Mouse (Mus musculus) kidney, adult 2 months (tissue): ENCODE measurements at regions not wholly inside any gene's neighbourhood (a gene's known extent, or its start where the extent isn't known, plus 50 kb on each side); places are given as distances from the start of the nearest gene placed in this dataset.

Experiments used
- DNase-seq: peaks from one replicate; pipeline ENCODE4 v3.0.0; 2021
- H3K27ac ChIP-seq: fragments of 200-500 bp; 2 replicates; pipeline ENCODE4 v1.5.1; 2012; ENCODE audit warnings: low read depth, low read length, control low read depth, inconsistent platforms; ENCODE audit not compliant: insufficient read depth
- H3K27me3 ChIP-seq: fragments of 200-500 bp; replicated peaks from 2 replicates; pipeline ENCODE4 v1.6.1; 2012; ENCODE audit warnings: mild to moderate bottlenecking, moderate library complexity, low read length, inconsistent platforms; ENCODE audit not compliant: control insufficient read depth, insufficient read depth
- H3K36me3 ChIP-seq: fragments of 200-500 bp; 2 replicates; pipeline ENCODE4 v1.6.1; 2012; ENCODE audit warnings: mild to moderate bottlenecking, moderate library complexity, low read length, inconsistent platforms; ENCODE audit not compliant: control insufficient read depth, insufficient read depth
- H3K4me1 ChIP-seq: fragments of 200-500 bp; 2 replicates; pipeline ENCODE4 v1.6.1; 2011; ENCODE audit warnings: low read length; ENCODE audit not compliant: control insufficient read depth, insufficient read depth
- H3K4me3 ChIP-seq: fragments of 200-500 bp; 2 replicates; pipeline ENCODE4 v1.5.1; 2011; ENCODE audit warnings: mild to moderate bottlenecking, low read depth, low read length, control low read depth; ENCODE audit not compliant: insufficient read depth
- CTCF ChIP-seq: fragments of 200-500 bp; conservative IDR thresholded peaks from 2 replicates; pipeline ENCODE4 v1.5.1; 2011; ENCODE audit warnings: low read depth, mild to moderate bottlenecking, control low read depth, low read length, moderate library complexity, mixed read lengths; ENCODE audit not compliant: insufficient read depth, insufficient read length
- POLR2A ChIP-seq: fragments of 200-500 bp; IDR thresholded peaks from one replicate; pipeline ENCODE4 v1.6.1; 2011; ENCODE audit warnings: low read depth, low read length, control low read depth
- WGBS: fragments of 180-500 bp; shearing (Covaris S2); methylation state at CpG from one replicate; pipeline ENCODE4 v1.1.7; 2018; 5-methylcytosine and 5-hydroxymethylcytosine counted together

DNA sequence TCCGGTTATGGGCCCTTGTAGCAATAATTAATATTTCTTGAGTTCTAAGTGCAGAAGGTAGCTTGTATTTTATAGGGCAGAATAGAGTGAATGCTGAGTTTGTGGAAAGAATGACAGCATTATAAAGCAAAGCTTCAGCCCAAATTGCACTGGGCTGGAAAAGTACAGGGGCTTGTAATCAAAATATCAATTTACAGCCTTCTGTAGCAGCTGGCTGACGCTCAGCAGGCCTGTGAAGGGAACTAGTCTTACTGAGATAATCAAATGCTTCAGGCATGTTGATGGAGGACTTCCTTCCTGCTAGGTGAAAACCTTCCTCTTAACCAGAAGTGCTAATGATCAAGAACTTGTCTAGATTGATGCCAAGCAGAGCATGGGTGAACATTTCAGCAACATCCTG, 257.9 kb upstream of the Sdr16c6 start:
- Histone ChIP-seq H3K36me3 (no peaks in the 10 kb centered on the region), H3K27ac (no peak overlapping the region), H3K4me3 (no peak overlapping the region), H3K4me1 (no peaks in the 10 kb centered on the region), H3K27me3 (no peaks in the 10 kb centered on the region)
- TF ChIP-seq CTCF (no peak), POLR2A (no peak)
- WGBS: 40% methylated on average over 2 of the region's 2 CpGs
- DNase-seq: no peak

DNA sequence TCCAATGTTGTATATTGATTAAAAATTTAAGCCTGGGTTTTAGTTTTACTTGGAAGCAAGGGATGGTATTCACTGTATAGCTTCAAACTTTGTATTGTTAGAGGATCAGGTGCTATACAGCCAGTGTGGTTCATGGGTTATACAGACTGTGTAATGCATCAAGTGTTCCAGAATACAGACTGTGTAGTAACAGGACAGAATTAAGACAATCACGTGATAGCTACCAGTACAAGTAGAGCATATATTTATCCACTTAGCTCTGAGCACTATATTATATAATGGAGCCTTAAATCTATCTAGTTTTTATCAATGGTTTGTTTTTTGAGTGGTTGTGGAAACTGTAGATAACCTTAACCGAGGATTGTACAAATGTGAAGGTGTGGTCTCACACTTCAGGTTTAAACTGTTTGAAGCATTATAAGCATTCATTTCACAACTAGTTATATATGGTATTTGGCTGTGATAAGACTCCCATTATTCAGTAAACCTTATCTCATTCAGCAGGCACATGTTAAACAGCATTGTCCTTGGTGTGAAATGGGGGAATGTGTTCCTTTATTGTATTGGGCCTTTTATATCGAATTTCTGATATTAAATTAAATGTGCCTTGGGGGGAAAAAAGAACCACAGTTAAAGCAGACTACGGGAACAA, 256.3 kb upstream of the Sdr16c6 start:
- Histone ChIP-seq H3K36me3 (no peaks in the 10 kb centered on the region), H3K27ac (no peak overlapping the region), H3K4me3 (no peak overlapping the region), H3K27me3 (no peaks in the 10 kb centered on the region), H3K4me1 (no peaks in the 10 kb centered on the region)
- TF ChIP-seq CTCF (no peak), POLR2A (no peak)
- no peak for DNase-seq
- WGBS: 77% methylated on average over 4 of the region's 4 CpGs

DNA sequence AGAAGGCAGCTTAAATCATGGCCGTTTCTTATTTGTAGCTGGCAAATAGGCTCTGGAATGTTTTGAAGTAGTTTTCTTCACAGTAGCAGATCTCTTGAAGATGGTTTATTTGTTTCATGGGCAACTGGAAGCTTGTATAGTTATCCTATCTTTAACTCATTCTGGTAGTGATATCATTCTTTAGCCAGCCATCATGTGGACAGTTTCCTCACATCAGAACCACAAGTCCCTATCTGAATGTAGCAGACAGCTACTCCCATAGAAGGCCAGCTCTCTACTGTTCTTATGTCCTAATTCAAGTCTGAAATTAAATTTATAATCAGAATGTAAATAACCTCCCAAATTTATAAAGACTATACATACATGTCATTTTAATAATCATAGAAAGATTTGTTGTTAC, 253.8 kb upstream of the Sdr16c6 start:
- H3K4me1 ChIP-seq: no peaks in the 10 kb centered on the region
- no peaks in the 10 kb centered on the region for H3K36me3 ChIP-seq
- H3K4me3 ChIP-seq: no peak overlapping the region
- DNase-seq: no peak
- 86% methylated on average over 1 of the region's 1 CpGs for WGBS
- H3K27ac ChIP-seq: no peak overlapping the region
- TF ChIP-seq POLR2A (no peak), CTCF (no peak)
- no peaks in the 10 kb centered on the region for H3K27me3 ChIP-seq

DNA sequence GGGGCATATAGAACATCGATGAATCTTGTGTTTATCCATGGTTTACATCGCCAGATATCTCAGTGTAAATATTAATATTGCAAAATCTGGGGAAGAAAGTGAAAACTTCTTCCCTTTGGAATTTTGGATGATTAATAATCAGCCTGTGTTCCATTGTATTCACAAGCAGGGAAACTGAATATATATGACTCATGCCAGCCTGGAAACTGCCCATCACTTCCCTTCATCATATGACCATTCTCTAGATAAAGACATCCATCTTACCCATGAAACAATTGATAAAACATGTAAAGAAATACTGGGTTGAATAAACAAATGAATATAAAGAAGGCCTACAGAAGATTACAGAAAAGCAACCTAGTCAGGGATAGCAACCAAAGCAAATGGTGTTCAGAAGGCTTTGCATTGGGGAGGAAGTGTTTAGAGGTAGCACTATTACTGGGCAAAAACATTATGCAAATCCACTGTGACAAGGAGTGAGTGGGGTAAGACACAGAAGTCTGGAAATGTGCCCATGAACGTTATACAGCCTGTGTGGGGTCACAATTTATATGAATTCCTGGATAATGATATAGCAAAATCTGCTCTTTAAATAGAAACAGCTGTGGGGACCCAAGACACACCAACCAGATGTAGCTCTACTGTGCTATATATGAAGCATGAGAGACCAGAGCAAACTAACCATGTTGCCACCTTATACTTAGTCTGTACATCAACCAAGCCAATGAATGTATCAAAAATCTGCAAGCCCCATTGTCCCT, 238.5 kb upstream of the Sdr16c6 start:
- TF ChIP-seq CTCF (no peak), POLR2A (no peak)
- no peak overlapping the region for H3K27ac ChIP-seq
- 75% methylated on average over 3 of the region's 3 CpGs for WGBS
- no peaks in the 10 kb centered on the region for H3K36me3 ChIP-seq
- DNase-seq: no peak
- no peaks in the 10 kb centered on the region for H3K4me1 ChIP-seq
- no peaks in the 10 kb centered on the region for H3K27me3 ChIP-seq
- H3K4me3 ChIP-seq: no peak overlapping the region

DNA sequence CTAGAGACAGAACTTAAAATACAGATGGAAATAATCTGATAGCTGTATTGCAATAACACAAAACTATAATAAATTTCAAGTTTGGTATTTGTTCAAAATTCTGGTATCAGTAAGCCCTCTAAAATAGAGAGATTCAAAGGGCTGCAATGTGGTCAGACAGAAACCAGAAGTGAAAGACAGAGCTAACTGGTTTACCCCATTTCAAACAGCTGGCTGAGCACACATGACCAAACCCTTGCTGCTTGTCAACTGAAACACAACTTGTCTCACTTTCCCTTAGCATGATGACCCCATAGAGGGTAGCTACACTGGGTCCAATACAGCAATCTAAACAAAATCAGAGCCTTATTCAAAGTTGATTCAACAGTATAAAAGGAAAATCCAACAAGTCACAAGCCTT, 234.2 kb upstream of the Sdr16c6 start:
- H3K4me1 ChIP-seq: no peaks in the 10 kb centered on the region
- DNase-seq: no peak
- no peak for TF ChIP-seq POLR2A
- TF ChIP-seq CTCF: no peak

DNA sequence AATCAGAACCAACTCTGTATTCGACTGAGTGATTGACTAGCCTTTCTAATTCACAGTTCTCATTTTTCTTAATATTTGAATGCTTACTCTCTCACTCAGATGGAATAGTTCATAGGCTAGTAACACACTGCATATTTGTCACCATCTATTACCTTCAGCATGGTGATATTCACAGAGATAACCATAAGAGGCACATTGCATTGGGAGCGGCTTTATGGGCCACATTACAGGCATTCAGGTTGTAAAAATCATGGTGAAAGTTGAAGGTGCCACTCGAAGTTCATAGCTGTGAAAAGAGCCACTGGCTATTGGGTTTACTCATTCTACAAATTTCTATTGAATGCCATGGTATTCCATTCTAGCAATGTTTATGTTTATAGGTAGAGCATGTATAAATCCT, 229.6 kb upstream of the Sdr16c6 start:
- no peak for DNase-seq
- 68% methylated on average over 3 of the region's 3 CpGs for WGBS
- Histone ChIP-seq H3K36me3 (no peaks in the 10 kb centered on the region), H3K4me1 (no peaks in the 10 kb centered on the region), H3K27me3 (no peaks in the 10 kb centered on the region), H3K4me3 (no peak overlapping the region), H3K27ac (no peak overlapping the region)
- TF ChIP-seq POLR2A (no peak), CTCF (no peak)

More for the DNA sequence above, 234.2 kb upstream of the Sdr16c6 start:
- no peak overlapping the region for H3K4me3 ChIP-seq
- H3K27me3 ChIP-seq: no peaks in the 10 kb centered on the region
- H3K36me3 ChIP-seq: no peaks in the 10 kb centered on the region
- no peak overlapping the region for H3K27ac ChIP-seq

DNA sequence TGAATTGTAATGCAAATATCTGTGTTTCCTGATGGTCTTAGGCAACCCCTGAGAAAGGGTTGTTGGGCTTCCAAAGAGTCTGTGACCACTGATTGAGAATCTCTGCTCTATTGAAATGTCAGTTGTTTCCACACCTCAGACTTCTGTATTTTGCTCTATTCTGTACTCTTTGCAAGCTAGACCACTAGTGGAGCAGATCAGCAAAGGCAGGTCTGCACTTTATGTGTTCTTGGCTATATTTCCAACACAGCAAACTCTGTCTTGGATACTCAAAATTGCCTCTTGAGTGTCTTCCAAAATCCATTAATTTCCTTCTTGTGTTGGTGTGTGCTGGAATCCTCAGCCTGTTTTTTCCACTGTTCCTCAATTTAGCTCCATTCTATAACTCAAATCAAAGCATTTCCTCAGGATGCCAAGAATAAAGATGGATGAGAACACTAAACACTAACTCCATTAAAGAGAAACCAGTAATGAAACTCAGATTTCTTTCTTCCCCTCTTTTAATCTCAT, 228.5 kb upstream of the Sdr16c6 start:
- TF ChIP-seq POLR2A (no peak), CTCF (no peak)
- Histone ChIP-seq H3K4me3 (no peak overlapping the region), H3K4me1 (no peaks in the 10 kb centered on the region), H3K27me3 (no peaks in the 10 kb centered on the region), H3K36me3 (no peaks in the 10 kb centered on the region), H3K27ac (no peak overlapping the region)
- DNase-seq: peak; percentile 6
